Mouse (Mus musculus) bone marrow macrophage, adult 2 months (primary cell): ENCODE data around the gene Lyrm4. TPM values are rescaled to one million over a fixed set of nuclear protein-coding genes. Genes with fewer than 3 reads are reported as not detected.

Source experiments
- H3K27ac ChIP-seq: 2 replicates; pipeline ENCODE4 v1.5.1; 2012; ENCODE audit warnings: low read depth, low read length; ENCODE audit not compliant: insufficient read depth
- H3K4me1 ChIP-seq: 2 replicates; pipeline ENCODE4 v1.6.1; 2012; ENCODE audit warnings: low read length; ENCODE audit not compliant: control insufficient read depth, insufficient read depth
- H3K4me3 ChIP-seq: 2 replicates; pipeline ENCODE4 v1.5.1; 2012; ENCODE audit warnings: mild to moderate bottlenecking, low read length, moderate library complexity; ENCODE audit not compliant: insufficient read depth
- CTCF ChIP-seq: IDR thresholded peaks from 2 replicates; pipeline ENCODE4 v1.5.1; 2012; ENCODE audit warnings: low read depth, mild to moderate bottlenecking, low read length, moderate library complexity
- POLR2A ChIP-seq: IDR thresholded peaks from 2 replicates; pipeline ENCODE4 v1.6.1; 2012; ENCODE audit warnings: mild to moderate bottlenecking, low read depth, low read length, borderline replicate concordance
- polyA plus RNA-seq: library from polyadenylated mRNA; stranded (reverse); fragments of >200 nt; gene quantifications from 2 replicates; pipeline ENCODE4 v1.2.4, GENCODE M21; 2012; ENCODE audit not compliant: missing spikeins, insufficient read depth, insufficient read length

Lyrm4 gene
- polyA plus RNA-seq, 1 experiment: 9.8 TPM

DNA sequence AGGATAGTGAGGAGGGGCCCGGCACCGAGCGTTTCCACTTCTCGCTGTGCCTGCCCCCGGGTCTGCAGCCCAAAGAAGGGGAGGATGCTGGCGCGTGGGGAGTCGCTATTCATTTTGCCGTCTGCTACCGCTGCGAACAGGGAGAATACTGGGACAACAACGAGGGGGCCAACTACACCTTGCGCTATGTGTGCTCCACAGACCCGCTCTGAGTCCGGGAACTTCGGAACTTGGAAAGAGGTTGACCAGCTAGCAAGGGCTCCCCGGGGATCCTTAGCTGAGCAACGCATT lies 147.9 kb downstream of the Lyrm4 start:
- H3K27ac ChIP-seq: no peak overlapping the region
- no peak for TF ChIP-seq POLR2A
- H3K4me3 ChIP-seq: peak overlapping the region; percentile 62
- H3K4me1 ChIP-seq: no peaks in the 10 kb centered on the region

DNA sequence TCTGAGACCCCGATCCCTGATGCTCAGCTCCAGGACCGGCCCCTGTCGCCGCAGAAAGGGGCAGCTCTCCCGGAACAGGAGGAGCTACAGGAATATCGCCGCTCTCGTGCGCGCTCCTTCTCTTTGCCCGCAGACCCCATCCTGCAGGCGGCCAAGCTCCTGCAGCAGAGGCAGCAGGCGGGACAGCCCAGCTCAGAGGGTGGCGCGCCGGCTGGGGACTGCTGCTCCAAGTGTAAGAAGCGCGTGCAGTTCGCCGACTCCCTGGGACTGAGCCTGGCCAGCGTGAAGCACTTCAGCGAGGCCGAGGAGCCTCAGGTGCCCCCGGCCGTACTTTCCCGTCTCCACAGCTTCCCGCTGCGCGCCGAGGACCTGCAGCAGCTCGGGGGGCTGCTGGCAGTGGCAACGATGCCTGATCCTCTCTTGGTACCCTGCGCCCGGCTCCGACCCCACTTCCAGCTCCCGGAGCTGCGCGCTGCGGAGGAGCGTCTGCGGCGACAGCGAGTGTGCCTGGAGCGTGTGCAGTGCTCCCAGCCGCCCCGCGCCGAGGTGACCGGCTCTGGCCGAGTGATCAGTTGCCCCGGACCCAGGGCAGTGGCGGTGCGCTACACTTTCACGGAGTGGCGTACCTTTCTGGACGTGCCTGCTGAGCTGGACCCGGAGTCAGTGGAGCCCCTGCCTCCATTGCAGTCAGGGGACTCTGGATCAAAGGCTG lies 148.5 kb downstream of the Lyrm4 start:
- H3K4me3 ChIP-seq: peak overlapping the region; percentile 62

DNA sequence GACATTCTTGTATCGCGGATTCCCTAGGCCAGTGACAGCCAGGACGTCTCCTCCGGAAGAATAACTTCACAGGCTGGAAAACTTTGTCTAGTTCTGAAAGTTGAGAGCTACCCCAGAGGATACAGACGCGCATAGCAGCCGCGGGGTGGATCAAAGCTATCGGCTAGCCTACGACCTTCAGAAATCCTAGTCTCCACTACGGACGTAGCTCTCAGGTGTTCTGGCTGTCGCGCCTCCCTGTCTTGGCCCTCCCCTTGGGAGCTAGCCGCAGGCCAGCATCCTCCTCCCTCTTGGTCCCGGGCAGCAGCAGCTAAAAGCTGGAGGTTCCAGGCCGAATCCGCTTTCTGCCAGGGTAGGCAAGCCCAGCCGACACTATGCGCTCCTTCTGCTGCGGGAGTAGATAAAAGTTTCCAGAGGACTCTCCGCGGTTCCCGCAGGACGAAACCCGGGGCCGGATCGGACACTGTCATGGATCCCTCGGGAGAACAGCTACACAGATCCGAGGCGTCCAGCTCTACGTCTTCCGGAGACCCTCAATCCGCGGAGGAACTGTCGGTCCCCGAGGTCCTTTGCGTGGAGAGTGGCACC lies 149.1 kb downstream of the Lyrm4 start:
- Histone ChIP-seq H3K27ac (no peak overlapping the region), H3K4me3 (peak overlapping the region; percentile 62), H3K4me1 (no peaks in the 10 kb centered on the region)
- TF ChIP-seq CTCF (no peak), POLR2A (no peak)

More for the DNA sequence above, 148.5 kb downstream of the Lyrm4 start:
- TF ChIP-seq POLR2A (no peak), CTCF (no peak)
- Histone ChIP-seq H3K27ac (no peak overlapping the region), H3K4me1 (no peaks in the 10 kb centered on the region)

DNA sequence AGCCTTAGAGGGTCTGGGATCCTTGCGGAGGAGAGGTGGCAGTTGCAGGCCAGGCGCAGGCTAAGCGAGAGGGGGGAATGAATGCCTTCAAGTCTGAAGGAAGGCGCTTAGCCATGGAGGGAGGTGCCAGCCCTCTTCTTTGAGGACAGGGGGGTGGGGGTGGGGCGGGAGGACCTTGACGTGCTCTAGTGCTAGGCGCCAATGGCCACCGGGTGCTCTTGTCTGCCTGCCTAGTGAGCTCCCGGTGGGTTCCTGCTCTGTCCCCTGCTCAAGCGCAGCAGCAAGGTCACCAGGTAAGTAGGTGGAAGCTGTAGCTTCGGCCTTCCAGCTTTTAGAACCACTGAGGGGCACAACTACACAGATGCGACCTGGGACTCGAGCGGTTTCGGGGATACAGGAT lies 149.6 kb downstream of the Lyrm4 start:
- TF ChIP-seq POLR2A: no peak
- no peak for TF ChIP-seq CTCF
- Histone ChIP-seq H3K27ac (no peak overlapping the region), H3K4me3 (peak overlapping the region; percentile 62; the same call in 1 of the 2 replicates), H3K4me1 (no peaks in the 10 kb centered on the region)

DNA sequence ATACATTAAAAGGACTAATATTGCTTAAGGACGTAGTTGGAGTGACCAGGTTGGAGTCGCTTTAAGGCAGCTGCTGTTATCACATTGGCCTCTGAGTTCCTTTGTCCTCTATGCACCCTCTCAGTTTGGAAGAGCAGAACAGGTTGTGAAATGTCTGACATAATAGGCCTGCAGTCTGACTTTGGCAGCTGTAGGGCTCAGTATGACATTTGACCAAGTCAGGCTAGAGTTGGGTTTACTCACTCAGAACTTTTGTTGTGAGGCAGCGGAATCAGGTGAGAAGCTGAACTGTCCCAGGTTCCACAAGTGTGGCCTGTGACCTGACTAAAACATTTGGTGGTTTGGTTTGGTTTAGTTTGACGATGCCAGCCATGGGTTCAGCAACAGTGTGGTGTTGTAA lies 153.7 kb downstream of the Lyrm4 start:
- Histone ChIP-seq H3K4me3 (no peak overlapping the region), H3K4me1 (no peaks in the 10 kb centered on the region), H3K27ac (no peak overlapping the region)
- TF ChIP-seq CTCF: no peak
- no peak for TF ChIP-seq POLR2A

DNA sequence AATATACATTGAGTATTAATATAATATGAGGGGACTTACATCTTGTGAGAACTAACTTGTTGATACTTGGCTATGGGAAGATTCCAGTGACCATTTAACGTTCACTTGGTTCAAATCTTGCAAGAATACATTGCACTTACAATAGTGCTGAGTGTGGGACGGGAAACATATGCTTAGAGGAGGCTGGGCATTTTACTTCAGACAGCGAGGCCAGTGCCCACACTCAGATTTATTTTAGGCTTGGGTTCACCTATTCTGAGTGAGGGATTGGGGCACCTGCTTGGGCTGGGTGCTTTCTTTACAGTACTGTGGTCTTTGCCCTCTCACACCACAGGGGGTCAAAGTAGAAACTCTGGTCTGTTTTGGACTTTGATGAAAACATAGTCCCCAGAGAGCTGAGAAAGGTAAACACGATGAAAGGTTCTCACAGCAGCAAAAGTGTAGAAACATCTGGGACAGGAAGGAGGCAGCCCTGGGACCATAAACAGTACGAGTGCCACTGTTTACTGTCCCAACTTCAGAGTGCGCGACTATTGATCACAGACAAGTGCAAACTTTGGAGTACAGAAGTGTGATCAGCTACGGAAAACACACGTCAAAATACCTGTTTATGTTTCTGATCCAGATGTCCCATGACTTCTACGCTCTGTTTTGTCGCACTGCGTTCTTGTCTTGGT lies 157.8 kb downstream of the Lyrm4 start:
- no peak overlapping the region for H3K4me3 ChIP-seq

DNA sequence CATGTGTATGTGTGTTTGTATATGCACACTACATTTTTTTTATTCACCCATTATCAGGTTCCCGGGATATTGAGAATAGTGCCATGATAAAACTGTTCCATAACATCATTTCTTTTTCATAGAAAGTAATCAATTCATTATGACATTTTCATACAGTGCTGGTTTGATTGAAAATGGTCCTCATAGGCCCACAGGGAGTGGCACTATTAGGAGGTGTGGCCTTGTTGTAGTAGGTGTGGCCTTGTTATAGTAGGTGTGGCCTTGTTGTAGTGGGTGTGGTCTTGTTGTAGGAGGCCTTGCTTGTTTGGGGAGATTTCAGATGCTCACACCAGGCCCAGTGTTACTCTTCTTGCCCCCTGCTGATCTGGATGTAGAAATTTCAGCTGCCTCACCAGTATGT lies 158.8 kb downstream of the Lyrm4 start, which contains the start of gene Ppp1r3g:
Gene Ppp1r3g, plus strand, starts transcription at position 301 of the 400 bp plus-strand sequence.
- no peak within 1 kb of the TSS for H3K4me3 ChIP-seq
- no peak for TF ChIP-seq POLR2A
- no peak for TF ChIP-seq CTCF
- H3K27ac ChIP-seq: no peak within 1 kb of the TSS
- no peaks in the 10 kb centered on the region for H3K4me1 ChIP-seq

More for the DNA sequence above, 157.8 kb downstream of the Lyrm4 start:
- no peaks in the 10 kb centered on the region for H3K4me1 ChIP-seq
- TF ChIP-seq POLR2A (no peak), CTCF (no peak)
- H3K27ac ChIP-seq: no peak overlapping the region

DNA sequence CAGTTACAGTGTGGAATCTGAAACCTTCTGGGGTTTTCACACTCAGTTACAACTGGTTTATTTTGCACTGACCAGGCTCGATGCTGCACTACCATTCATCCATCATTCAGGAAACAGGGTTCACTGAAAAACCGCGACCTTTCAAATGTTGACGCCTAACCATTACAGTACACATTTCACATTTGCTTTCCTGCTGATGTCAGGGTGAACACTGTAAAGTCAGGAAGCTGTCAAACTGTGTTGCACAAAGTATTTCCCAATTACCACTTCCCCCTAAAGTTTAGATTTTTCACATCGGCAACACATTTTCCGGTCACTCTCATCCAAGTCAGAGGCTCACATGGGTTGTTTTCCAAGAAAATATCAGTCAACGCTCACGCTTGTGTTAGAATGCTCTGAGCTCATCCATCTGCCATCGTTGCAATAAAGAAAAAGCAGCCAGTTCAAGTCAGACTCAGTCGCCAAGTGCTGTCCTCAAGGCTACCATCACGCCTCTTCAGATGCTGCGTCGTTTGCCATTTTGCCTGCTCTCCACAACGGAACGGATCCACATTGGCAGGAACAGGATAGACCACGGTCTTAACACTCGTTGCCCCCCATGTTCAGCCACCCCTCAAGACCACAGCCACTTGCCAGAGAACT lies 167.4 kb downstream of the Lyrm4 start:
- Histone ChIP-seq H3K27ac (peak overlapping the region; percentile 13; the same call in 1 of the 2 replicates), H3K4me1 (peaks cover 13% of the 10 kb centered on the region), H3K4me3 (no peak overlapping the region)
- TF ChIP-seq POLR2A (no peak), CTCF (no peak)

DNA sequence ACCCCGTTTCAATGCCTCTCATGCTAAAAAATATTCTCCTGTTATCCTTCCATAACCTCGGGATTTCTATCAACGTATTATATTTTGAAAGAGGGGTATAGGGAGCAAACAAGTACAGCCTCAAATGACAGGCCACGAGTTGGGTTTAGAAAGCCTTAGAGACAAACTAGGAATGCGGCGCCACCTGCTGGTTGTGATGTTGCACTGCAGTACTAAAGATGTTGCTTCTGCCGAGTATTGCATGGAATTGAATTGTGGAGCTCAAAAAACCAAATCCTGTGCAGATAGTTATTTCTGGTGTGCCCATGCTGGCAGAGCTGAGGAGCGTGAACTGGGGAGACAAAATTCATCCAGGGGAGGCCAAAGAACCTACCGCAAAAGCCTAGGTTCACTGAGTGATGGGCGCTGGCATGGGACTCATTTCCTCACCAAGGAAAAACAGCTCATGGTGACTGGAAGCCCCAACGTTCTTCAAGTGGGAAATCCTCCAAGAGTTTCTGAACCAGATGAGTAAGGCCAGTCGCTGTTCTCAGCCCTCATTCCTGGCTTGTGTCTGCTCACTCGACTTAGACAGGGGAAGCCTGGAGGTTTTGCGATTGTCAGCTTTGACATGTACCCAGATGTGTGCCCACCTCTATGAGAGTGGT lies 169.8 kb downstream of the Lyrm4 start:
- H3K4me3 ChIP-seq: no peak overlapping the region
- TF ChIP-seq POLR2A: no peak
- TF ChIP-seq CTCF: peak; percentile 66
- no peak overlapping the region for H3K27ac ChIP-seq
- peaks cover 11% of the 10 kb centered on the region for H3K4me1 ChIP-seq

DNA sequence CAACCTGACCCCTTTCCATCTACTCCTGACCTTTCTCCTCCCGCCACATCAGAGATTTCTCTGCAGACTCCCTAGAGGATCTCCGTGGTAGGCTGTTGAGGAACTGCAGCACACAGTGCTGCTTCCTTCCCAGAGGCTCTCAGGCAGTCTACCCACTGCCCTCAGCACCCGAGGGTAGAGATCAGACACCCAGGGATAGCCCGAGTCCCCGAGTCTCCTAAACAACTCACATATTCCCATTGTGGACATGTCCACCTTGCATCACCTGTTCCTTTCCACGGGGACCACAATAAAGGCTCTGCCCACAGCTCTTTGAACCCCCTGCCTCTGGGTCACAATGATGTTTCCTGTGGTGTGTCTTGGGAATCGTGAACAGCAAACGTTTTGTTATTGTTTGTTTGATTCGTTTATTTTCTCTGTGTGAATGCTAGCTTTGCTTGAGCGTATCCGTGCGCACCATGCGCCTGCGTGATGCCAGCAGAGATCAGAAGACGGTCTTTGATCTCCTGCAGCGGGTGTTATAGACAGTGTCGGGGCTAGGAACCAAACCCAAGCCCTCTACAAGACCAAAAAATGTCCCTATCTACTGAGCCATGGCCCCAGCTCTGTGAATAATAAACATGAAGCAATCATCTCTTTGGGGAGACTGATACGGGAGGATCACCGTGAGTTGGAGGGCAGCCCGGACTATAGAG lies 170.5 kb downstream of the Lyrm4 start:
- Histone ChIP-seq H3K27ac (no peak overlapping the region), H3K4me1 (peaks cover 11% of the 10 kb centered on the region), H3K4me3 (no peak overlapping the region)
- TF ChIP-seq CTCF (no peak), POLR2A (no peak)
